Mouse (Mus musculus) neutrophil, adult 59 days (primary cell): ENCODE measurements around the gene Olfr1490. TPM values are rescaled to one million over a fixed set of nuclear protein-coding genes. Genes with fewer than 3 reads are reported as not detected.

ENCODE experiments used
- total RNA-seq, 2 experiments: library from RNA; stranded (reverse); gene quantifications; 1 replicate in 1 of 2; 2 replicates in 1 of 2; pipeline ENCODE4 v1.2.4; 2023

Olfr1490 gene
- total RNA-seq: not detected

GRCm38 (mm10) chr19:13650791-13651190 is at the start of gene Olfr1490:
Gene Olfr1490, plus strand, starts transcription at chr19:13651091.

GRCm38 (mm10) chr19:13617075-13617474 is 33.8 kb upstream of the Olfr1490 start, which contains the start of gene Olfr1487:
Gene Olfr1487, plus strand, starts transcription at chr19:13617375.

DNA sequence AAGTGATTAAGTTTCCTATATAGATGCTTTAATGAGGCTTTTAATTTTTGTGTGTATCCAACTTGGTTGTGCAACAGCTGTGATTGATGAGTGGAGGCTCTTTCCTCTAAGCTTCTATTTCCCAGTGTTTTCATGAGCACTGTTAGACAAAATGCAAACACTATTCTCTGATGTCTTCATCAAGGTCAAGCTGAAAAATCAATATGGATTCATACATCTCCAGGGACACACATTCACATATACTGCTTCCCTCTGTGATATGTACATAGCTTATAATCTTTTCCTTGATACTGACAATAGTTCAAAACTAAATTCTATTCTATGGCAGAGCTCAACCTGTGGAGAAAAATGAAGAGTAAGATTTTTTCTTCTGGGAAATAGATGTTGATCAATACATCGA is 19.6 kb upstream of the Olfr1490 start, which contains the start of gene Olfr1489:
Olfr1489 (plus strand) TSS at position 301 of the 400 bp plus-strand sequence.

DNA sequence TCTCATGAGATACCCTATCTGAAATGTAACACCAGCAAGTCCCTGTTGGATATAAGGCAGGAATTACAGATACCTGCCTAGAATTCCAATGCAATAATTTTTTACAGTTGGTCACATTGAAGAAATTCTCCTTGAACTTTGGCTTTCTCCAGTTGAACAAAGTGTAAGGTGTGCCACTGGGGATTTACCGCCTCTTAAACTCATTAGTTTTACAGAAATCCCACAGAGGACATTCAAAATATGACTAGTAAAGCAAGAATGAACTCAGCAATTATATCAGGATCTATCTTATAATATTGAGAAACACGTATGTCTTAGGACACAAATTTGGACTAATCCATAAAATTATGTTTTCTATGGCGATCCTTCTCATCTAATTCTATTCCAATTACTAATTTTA is 46.1 kb downstream of the Olfr1490 start, which contains the start of gene Olfr1491:
Olfr1491 (plus strand) TSS at position 301 of the 400 bp plus-strand sequence.

Other genes with a start within 250 kb of the Olfr1490 start
- gene Olfr1469, start 243.2 kb upstream of the Olfr1490 start, total RNA-seq: not detected
- not detected for gene Olfr1471, start 207.7 kb upstream of the Olfr1490 start, total RNA-seq
- gene Olfr1472, start 195.0 kb upstream of the Olfr1490 start, total RNA-seq: not detected
- not detected for gene Olfr1474, start 181.5 kb upstream of the Olfr1490 start, total RNA-seq
- not detected for gene Olfr1475, start 170.9 kb upstream of the Olfr1490 start, total RNA-seq
- not detected for gene Olfr1477, start 150.5 kb upstream of the Olfr1490 start, total RNA-seq
- not detected for gene Olfr1480, start 123.2 kb upstream of the Olfr1490 start, total RNA-seq
- not detected for gene Olfr1484, start 67.6 kb upstream of the Olfr1490 start, total RNA-seq
- gene Olfr1487, start 33.7 kb upstream of the Olfr1490 start, total RNA-seq: not detected
- gene Olfr1489, start 19.5 kb upstream of the Olfr1490 start, total RNA-seq: not detected
- not detected for gene Olfr1491, start 46.2 kb downstream of the Olfr1490 start, total RNA-seq
- not detected for gene Olfr1493-ps1, start 72.2 kb downstream of the Olfr1490 start, total RNA-seq
- gene Olfr1494, start 88.6 kb downstream of the Olfr1490 start, total RNA-seq: not detected
- not detected for gene Olfr1495, start 113.5 kb downstream of the Olfr1490 start, total RNA-seq
- not detected for gene Olfr1496, start 126.8 kb downstream of the Olfr1490 start, total RNA-seq
- not detected for gene Olfr1497, start 147.1 kb downstream of the Olfr1490 start, total RNA-seq
- not detected for gene Olfr1499, start 168.4 kb downstream of the Olfr1490 start, total RNA-seq
- gene Olfr1500, start 179.4 kb downstream of the Olfr1490 start, total RNA-seq: not detected
- not detected for gene Olfr1501, start 199.6 kb downstream of the Olfr1490 start, total RNA-seq
- gene Olfr1502, start 210.7 kb downstream of the Olfr1490 start, total RNA-seq: not detected
- gene Olfr1504, start 246.8 kb downstream of the Olfr1490 start, total RNA-seq: not detected